Mouse (Mus musculus) small intestine, adult 2 months (tissue): Measurements from ENCODE around the gene Dip2c. TPM values are rescaled to one million over a fixed set of nuclear protein-coding genes. Genes with fewer than 3 reads are reported as not detected.

ENCODE experiments used
- H3K27ac ChIP-seq: fragments of 200-500 bp; 2 replicates; pipeline ENCODE4 v1.5.1; 2012; ENCODE audit warnings: low read depth, low read length, control low read depth, inconsistent platforms; ENCODE audit not compliant: insufficient read depth
- H3K27me3 ChIP-seq: fragments of 200-500 bp; 2 replicates; pipeline ENCODE4 v1.6.1; 2012; ENCODE audit warnings: mild to moderate bottlenecking, moderate library complexity, low read length, inconsistent platforms; ENCODE audit not compliant: control insufficient read depth, insufficient read depth
- H3K36me3 ChIP-seq: fragments of 200-500 bp; 2 replicates; pipeline ENCODE4 v1.6.1; 2012; ENCODE audit warnings: mild to moderate bottlenecking, low read length, control low read depth, inconsistent platforms; ENCODE audit not compliant: control insufficient read depth, insufficient read depth
- H3K4me1 ChIP-seq: fragments of 200-500 bp; 2 replicates; pipeline ENCODE4 v1.6.1; 2012; ENCODE audit warnings: low read length, inconsistent platforms, mixed read lengths; ENCODE audit not compliant: control insufficient read depth, insufficient read depth, insufficient read length
- H3K4me3 ChIP-seq: fragments of 200-500 bp; 2 replicates; pipeline ENCODE4 v1.5.1; 2012; ENCODE audit warnings: low read depth, mild to moderate bottlenecking, control low read depth, inconsistent platforms, low read length, moderate library complexity
- CTCF ChIP-seq: fragments of 200-500 bp; IDR thresholded peaks from 2 replicates; pipeline ENCODE4 v1.5.1; 2012; ENCODE audit warnings: low read depth, mild to moderate bottlenecking, control low read depth, inconsistent platforms, low read length, moderate library complexity, mixed read lengths; ENCODE audit not compliant: insufficient replicate concordance, insufficient read length; ENCODE audit errors: extremely low read depth
- POLR2A ChIP-seq: fragments of 200-500 bp; IDR thresholded peaks from 2 replicates; pipeline ENCODE4 v1.6.1; 2012; ENCODE audit warnings: low read depth, mild to moderate bottlenecking, control low read depth, inconsistent platforms, low read length, moderate library complexity
- WGBS: fragments of 180-500 bp; shearing (Covaris S2); methylation state at CpG from one replicate; pipeline ENCODE4 v1.1.7; 2018; 5-methylcytosine and 5-hydroxymethylcytosine counted together
- polyA plus RNA-seq: library from polyadenylated mRNA; depleted of rRNA; stranded (reverse); fragments of >200 nt; gene quantifications from 2 replicates; pipeline ENCODE4 v1.2.3, GENCODE M21; 2012

The Dip2c gene
- polyA plus RNA-seq, 1 experiment: 2.5 TPM

DNA sequence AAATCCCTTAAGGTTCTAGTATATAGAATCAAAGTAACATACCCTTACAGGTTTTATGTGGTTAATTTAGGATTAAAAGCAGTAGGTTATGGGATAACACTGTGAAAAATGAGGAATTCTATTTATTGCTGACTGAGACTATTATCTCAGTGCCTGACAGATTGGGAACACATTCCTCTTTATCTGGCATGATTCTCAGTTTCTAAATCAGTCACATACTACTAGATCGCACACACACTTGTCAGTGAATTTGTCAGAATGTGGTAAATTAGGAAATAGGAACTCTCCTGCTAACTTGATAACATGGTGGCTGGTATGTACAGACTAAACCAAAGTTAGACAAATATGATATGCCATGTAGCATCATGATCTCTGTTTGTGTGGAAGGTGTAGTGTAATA is 334.9 kb downstream of the Dip2c start:
- Histone ChIP-seq H3K4me1 (no peaks in the 10 kb centered on the region), H3K27ac (no peak overlapping the region), H3K36me3 (peaks cover 1% of the 10 kb centered on the region; the same call in 1 of the 2 replicates), H3K4me3 (no peak overlapping the region), H3K27me3 (no peaks in the 10 kb centered on the region)
- WGBS: 88% methylated on average over 1 of the region's 1 CpGs
- TF ChIP-seq CTCF: no peak
- TF ChIP-seq POLR2A: no peak

DNA sequence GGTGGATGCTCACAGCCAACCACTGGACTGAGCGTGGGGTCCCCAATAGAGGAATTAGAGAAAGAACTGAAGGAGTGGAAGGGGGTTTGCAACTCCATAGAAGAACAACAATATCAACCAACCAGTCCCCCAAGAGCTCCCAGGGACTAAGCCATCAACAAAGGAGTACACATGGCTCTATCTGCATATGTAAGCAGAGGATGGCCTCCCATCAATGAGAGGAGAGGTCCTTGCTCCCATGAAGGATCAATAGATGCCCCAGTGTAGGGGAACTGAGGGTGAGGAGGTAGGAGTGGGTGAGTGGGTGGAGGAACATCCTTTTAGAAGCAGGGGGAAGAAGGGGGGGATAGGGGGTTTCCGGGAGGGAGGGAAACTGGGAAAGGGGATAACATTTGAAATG is 356.4 kb downstream of the Dip2c start:
- Histone ChIP-seq H3K27ac (no peak overlapping the region), H3K4me3 (no peak overlapping the region), H3K27me3 (no peaks in the 10 kb centered on the region), H3K36me3 (no peaks in the 10 kb centered on the region; the same call in 1 of the 2 replicates), H3K4me1 (no peaks in the 10 kb centered on the region)
- 89% methylated on average over 2 of the region's 2 CpGs for WGBS
- no peak for TF ChIP-seq POLR2A
- no peak for TF ChIP-seq CTCF

DNA sequence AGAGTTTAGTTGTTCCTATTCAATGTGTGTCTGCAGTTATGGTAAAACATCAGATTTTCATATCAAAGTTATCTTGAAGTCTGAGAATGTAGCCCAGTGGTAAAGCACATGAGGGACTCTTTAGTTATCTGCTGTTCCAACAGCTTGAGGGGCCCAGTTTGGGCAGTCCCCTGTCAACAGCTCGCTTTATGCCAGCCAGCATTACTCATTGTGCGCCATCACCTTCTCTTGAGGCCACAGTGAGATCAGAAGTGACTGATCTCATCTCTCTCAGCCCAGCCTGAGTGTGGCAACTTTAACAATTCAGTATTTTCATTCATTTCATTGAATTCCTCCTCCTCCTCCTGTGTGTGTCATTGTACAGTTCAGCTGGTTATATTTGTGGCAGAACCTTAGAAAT is 359.6 kb downstream of the Dip2c start:
- TF ChIP-seq CTCF (no peak), POLR2A (no peak)
- WGBS: 97% methylated on average over 2 of the region's 2 CpGs
- Histone ChIP-seq H3K4me3 (no peak overlapping the region), H3K36me3 (no peaks in the 10 kb centered on the region; the same call in 1 of the 2 replicates), H3K27ac (no peak overlapping the region), H3K4me1 (no peaks in the 10 kb centered on the region), H3K27me3 (no peaks in the 10 kb centered on the region)

DNA sequence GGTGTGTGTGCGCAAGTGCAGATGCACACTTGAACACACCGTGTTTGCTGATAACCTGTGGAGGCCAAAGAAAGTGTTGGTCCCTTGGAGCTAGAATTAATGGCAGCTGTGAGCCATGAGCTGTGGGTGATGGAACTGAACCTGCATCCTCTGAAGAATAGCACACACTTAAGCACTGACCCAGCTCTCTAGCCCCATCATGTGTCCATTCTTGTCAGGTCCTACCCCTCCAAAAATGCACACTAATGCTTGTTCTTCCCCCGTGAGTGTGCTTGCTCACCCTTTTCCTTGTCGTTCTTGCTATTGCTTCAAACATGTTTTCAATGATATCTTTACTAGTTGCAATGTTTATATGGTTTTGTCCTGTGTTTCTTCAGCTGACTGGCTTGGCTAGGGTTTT is 360.2 kb downstream of the Dip2c start:
- Histone ChIP-seq H3K27me3 (no peaks in the 10 kb centered on the region), H3K4me1 (no peaks in the 10 kb centered on the region), H3K27ac (no peak overlapping the region), H3K36me3 (no peaks in the 10 kb centered on the region; the same call in 1 of the 2 replicates), H3K4me3 (no peak overlapping the region)
- 62% methylated on average over 4 of the region's 4 CpGs for WGBS
- no peak for TF ChIP-seq CTCF
- TF ChIP-seq POLR2A: no peak

DNA sequence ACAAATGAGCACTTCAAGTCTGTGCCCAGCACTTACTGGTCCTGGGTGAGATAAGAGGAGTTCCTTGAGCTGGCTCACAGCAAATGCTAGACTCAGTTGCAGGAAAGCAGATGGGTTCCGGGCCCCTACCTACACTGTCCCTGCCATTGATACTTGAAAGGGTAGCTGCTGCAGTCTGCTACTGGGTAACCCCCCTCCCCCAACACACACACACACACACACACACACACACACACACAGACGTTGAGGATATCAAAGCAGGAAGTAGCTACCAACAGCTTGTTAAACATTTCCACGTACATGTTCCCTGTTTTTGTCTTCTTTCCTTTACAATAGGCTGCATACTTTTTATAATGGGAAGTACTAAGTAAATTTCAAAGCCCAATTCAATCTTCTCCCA is 361.6 kb downstream of the Dip2c start:
- H3K27ac ChIP-seq: no peak overlapping the region
- TF ChIP-seq POLR2A (no peak), CTCF (no peak)
- no peak overlapping the region for H3K4me3 ChIP-seq
- no peaks in the 10 kb centered on the region for H3K27me3 ChIP-seq
- H3K36me3 ChIP-seq: no peaks in the 10 kb centered on the region
- 50% methylated on average over 3 of the region's 3 CpGs for WGBS
- no peaks in the 10 kb centered on the region for H3K4me1 ChIP-seq

DNA sequence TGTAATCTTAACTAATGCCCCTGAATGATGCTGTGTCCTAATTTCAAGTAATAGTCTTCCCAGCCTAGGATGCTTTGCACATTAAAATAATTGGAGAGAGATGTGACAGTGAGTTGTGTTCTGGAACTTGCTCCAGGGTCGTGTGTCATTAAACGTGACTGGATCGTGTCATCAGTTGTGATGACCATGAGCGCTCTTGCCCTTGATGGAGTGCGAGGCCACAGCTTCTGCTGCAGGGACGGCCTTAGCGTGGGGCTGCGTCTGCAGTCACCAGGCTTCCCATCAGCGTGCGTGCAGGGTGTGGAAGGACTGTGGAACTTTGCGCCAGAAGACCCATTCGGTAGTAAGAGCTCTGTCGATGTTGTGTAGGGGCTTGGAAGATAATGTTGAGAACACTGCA is 372.4 kb downstream of the Dip2c start:
- no peak overlapping the region for H3K4me3 ChIP-seq
- 94% methylated on average over 13 of the region's 13 CpGs for WGBS
- H3K27ac ChIP-seq: no peak overlapping the region
- H3K36me3 ChIP-seq: no peaks in the 10 kb centered on the region
- TF ChIP-seq CTCF: no peak
- TF ChIP-seq POLR2A: no peak
- no peaks in the 10 kb centered on the region for H3K4me1 ChIP-seq
- H3K27me3 ChIP-seq: no peaks in the 10 kb centered on the region

DNA sequence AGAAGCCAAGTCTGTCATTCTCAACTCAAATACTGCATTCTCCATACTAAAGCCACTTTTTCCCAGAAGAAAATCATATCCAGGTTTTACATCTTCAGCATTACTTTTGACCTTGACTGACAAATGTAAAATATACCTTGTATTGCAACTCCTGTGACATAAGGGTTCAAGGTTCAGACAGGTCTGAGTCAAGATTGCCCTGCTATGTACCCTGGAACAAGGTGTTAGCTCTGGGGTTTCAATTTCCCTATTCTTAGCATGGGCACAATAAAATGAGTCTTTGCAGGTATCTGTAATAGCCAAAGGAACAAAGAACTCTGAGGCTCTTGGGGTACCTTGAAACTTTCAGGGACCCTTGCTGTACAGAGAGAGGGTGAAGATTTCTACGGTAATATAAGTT is 373.6 kb downstream of the Dip2c start:
- no peak overlapping the region for H3K27ac ChIP-seq
- TF ChIP-seq CTCF (no peak), POLR2A (no peak)
- H3K36me3 ChIP-seq: no peaks in the 10 kb centered on the region
- H3K27me3 ChIP-seq: no peaks in the 10 kb centered on the region
- no peak overlapping the region for H3K4me3 ChIP-seq
- 78% methylated on average over 1 of the region's 1 CpGs for WGBS
- H3K4me1 ChIP-seq: no peaks in the 10 kb centered on the region

DNA sequence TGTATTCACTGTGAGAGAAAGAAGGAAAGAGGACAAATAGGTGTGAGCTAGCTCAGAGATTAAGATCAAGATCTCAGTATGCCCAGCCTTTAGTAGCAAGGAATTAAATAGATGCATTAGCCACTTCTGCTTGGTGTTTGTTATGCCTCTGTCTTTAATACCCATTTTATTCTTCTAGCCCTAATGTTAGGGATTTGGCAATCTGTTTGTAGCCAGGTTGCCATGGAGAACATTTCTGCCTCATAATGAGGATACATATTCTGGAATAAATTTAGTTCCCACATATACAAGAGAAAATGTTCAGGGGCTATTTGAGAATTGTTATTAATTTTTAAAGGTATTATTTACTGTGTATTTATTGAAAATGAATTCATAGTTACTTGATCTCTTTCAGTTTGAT is 374.3 kb downstream of the Dip2c start:
- no peak for TF ChIP-seq POLR2A
- TF ChIP-seq CTCF: no peak
- H3K27ac ChIP-seq: no peak overlapping the region

More for the DNA sequence above, 374.3 kb downstream of the Dip2c start:
- no peaks in the 10 kb centered on the region for H3K27me3 ChIP-seq
- no peak overlapping the region for H3K4me3 ChIP-seq
- H3K4me1 ChIP-seq: no peaks in the 10 kb centered on the region
- no peaks in the 10 kb centered on the region for H3K36me3 ChIP-seq
